In the genomic region with DNA sequence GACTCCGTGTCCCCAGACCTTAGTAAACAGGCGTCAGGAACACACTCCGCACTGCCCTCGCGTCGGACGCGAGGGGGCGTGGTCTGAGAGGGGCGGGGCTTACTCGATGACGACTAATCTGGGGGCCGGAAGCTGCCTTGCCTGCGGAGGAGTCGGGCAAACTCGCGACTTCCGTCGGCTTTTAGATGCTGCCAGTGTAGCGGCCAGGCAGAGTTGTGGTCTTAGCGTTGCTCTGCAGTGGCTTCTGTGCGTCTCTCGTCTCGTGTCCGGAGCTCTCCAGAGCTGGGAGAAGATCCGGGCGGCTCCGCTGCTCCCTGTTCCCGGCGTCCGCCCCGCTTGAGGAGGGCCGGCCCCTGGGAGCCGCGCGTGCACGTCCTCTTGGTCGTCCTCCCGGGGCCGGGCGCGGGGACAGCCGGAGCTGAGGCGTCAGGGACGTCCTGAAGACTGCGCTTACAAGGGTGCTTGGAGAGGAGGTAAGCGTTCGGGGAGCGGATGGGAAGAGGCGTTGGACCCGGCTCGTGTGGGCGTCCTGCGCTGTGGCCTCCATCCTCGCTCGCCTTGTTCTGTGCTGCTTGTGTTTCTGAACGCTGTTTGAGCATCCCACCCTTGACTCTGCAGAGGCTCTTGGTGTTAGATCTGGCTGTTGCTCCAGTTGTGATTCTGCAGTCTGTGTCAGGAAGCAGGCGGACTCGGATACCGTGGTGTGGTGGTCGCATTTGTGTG, we compare ENCODE assay signal across 8 mouse cellular contexts. TPM values are rescaled to one million over a fixed set of nuclear protein-coding genes. Genes with fewer than 3 reads are reported as not detected.
DNase-seq lines count a peak whose midpoint lies in the region; ATAC-seq lines count a peak whose summit lies in the region.

A gene (plus strand): TSS at position 181 of the 723 bp plus-strand sequence.

- H3K27ac ChIP-seq in hindbrain, embryonic 16.5 days (ENCODE audit: low read depth, low read length) = peak within 1 kb of the TSS; percentile 81
- no peak within 1 kb of the TSS for H3K27ac ChIP-seq in macrophage

- H3K36me3 ChIP-seq in hindbrain, embryonic 16.5 days (ENCODE audit: control insufficient read depth, insufficient read depth, low read length) = no peaks in the 10 kb centered on the region
- no peaks in the 10 kb centered on the region for H3K36me3 ChIP-seq in macrophage (ENCODE audit: inconsistent target)

- peak within 1 kb of the TSS; percentile 83 for H3K9ac ChIP-seq in hindbrain, embryonic 16.5 days (ENCODE audit: low read depth, low read length)

- peak; percentile 99 for ATAC-seq in hindbrain, embryonic 16.5 days

- H3K9me3 ChIP-seq in hindbrain, embryonic 16.5 days (ENCODE audit: control insufficient read depth, low read length) = no peaks in the 10 kb centered on the region

- peaks cover 50% of the 10 kb centered on the region for H3K79me2 ChIP-seq in macrophage (ENCODE audit: inconsistent target)

- peak within 1 kb of the TSS; percentile 89 for H3K4me2 ChIP-seq in hindbrain, embryonic 16.5 days (ENCODE audit: low read length)

- H3K27me3 ChIP-seq in hindbrain, embryonic 16.5 days (replicated peaks; ENCODE audit: control insufficient read depth, insufficient read depth, low read length) = no peaks in the 10 kb centered on the region

- WGBS in hindbrain, embryonic 16.5 days = under 1% methylated on average over 59 of the region's 61 CpGs
- WGBS in macrophage (ENCODE audit: missing documents) = under 1% methylated on average over 61 of the region's 61 CpGs

- H3K4me1 ChIP-seq in hindbrain, embryonic 16.5 days (ENCODE audit: control insufficient read depth, insufficient read depth, low read depth, low read length) = peaks cover 10% of the 10 kb centered on the region

- H3K4me3 ChIP-seq in hindbrain, embryonic 16.5 days (ENCODE audit: low read length) = peak within 1 kb of the TSS; percentile 77
- peak within 1 kb of the TSS; percentile 91 for H3K4me3 ChIP-seq in macrophage (ENCODE audit: inconsistent target)

- peak; percentile 84 for DNase-seq in WW6 (ENCODE audit: low read depth, low spot score)
- DNase-seq in cerebellum, postnatal 4 days (ENCODE audit: low spot score in 2 of 2) = peak; percentile 93 to 97
- DNase-seq in gastrocnemius, adult 18-20 months (ENCODE audit: low spot score) = peak; percentile 98
- DNase-seq in left cerebral cortex, adult 18-20 months (ENCODE audit: low spot score in 2 of 2) = peak; percentile 96 to 97
- DNase-seq in right cerebral cortex, adult 18-20 months = peak; percentile 95
- DNase-seq in urinary bladder, postnatal 10 days (ENCODE audit: low spot score) = peak; percentile 87

RNA-seq across cellular contexts. Expression of the gene that starts here (rescaled TPM):
- 10 to 100 TPM; 13.4 to 15.2 TPM for total RNA-seq in gastrocnemius, adult 18-20 months (2021)
- polyA plus RNA-seq in hindbrain, embryonic 16.5 days (2015; fragmentation: Nextera tagmentation; extraction: Ambion mirVana) = 38.5 and 41.5 TPM in 2 replicates
- 10 to 100 TPM; 55.2 to 56.4 TPM for total RNA-seq in left cerebral cortex, adult 18-20 months (2021)
- total RNA-seq in macrophage (2018; cell fraction: chromatin; rRNA removed) = 10 to 100 TPM; 38.1 to 85.7 (median 67.5) TPM
- 10 to 100 TPM; 11.7 to 20.8 (median 17.5) TPM for total RNA-seq in macrophage (2018; cell fraction: cytosol; rRNA removed)
- 10 to 100 TPM; 23.1 to 57.3 (median 39.4) TPM for total RNA-seq in macrophage (2018; cell fraction: nucleus; rRNA removed)
- polyA plus RNA-seq in macrophage (2018) = 15.4 to 32.8 TPM (median 16.9 TPM) in 3 replicates
